Mouse (Mus musculus) spleen, adult 2 months (tissue): ENCODE measurements around the gene Lrrn4cl. TPM values are rescaled to one million over a fixed set of nuclear protein-coding genes. Genes with fewer than 3 reads are reported as not detected.
A peak's percentile ranks its signal among the peaks of the same experiment; 100 is the strongest.
"Not testable (repeated sequence)": the region's sequence is repeated elsewhere in the genome, so short reads cannot be mapped to it uniquely, and the experiment has no call there.

ENCODE experiments used
- DNase-seq, 2 experiments: peaks; one replicate each; pipeline versions ENCODE4 v3.0.0 to v3.0.0-alpha.2; 2012 to 2021; ENCODE audit warnings: low spot score in 2 of 2, low read depth in 1 of 2
- H3K27ac ChIP-seq: fragments of 200-500 bp; 2 replicates; pipeline ENCODE4 v1.5.1; 2012; ENCODE audit warnings: low read length, inconsistent platforms; ENCODE audit not compliant: insufficient read depth
- H3K27me3 ChIP-seq: fragments of 200-500 bp; 2 replicates; pipeline ENCODE4 v1.6.1; 2012; ENCODE audit warnings: mild to moderate bottlenecking, moderate library complexity, low read length, inconsistent platforms; ENCODE audit not compliant: control insufficient read depth, insufficient read depth
- H3K36me3 ChIP-seq: fragments of 200-500 bp; 2 replicates; pipeline ENCODE4 v1.6.1; 2012; ENCODE audit warnings: mild to moderate bottlenecking, low read length, inconsistent platforms; ENCODE audit not compliant: control insufficient read depth, insufficient read depth
- H3K4me1 ChIP-seq: fragments of 200-500 bp; 2 replicates; pipeline ENCODE4 v1.6.1; 2011; ENCODE audit warnings: inconsistent platforms; ENCODE audit not compliant: control insufficient read depth, insufficient read depth, insufficient read length
- H3K4me3 ChIP-seq: fragments of 200-500 bp; 2 replicates; pipeline ENCODE4 v1.5.1; 2011; ENCODE audit warnings: mild to moderate bottlenecking, inconsistent platforms; ENCODE audit not compliant: insufficient read depth, insufficient read length; ENCODE audit errors: extremely low read depth
- CTCF ChIP-seq: fragments of 200-500 bp; IDR thresholded peaks from 2 replicates; pipeline ENCODE4 v1.5.1; 2011; ENCODE audit warnings: mild to moderate bottlenecking, inconsistent platforms; ENCODE audit not compliant: insufficient read depth, insufficient read length, insufficient replicate concordance; ENCODE audit errors: extremely low read depth
- POLR2A ChIP-seq: fragments of 200-500 bp; IDR thresholded peaks from 2 replicates; pipeline ENCODE4 v1.6.1; 2011; ENCODE audit warnings: low read depth, low read length, inconsistent platforms
- WGBS: fragments of 180-500 bp; shearing (Covaris S2); methylation state at CpG from one replicate; pipeline ENCODE4 v1.1.7; 2018; 5-methylcytosine and 5-hydroxymethylcytosine counted together
- polyA plus RNA-seq: library from polyadenylated mRNA; depleted of rRNA; stranded (reverse); fragments of >200 nt; gene quantifications from 2 replicates; pipeline ENCODE4 v1.2.3, GENCODE M21; 2012

Lrrn4cl gene
- polyA plus RNA-seq, 1 experiment = 0.23 TPM

DNA sequence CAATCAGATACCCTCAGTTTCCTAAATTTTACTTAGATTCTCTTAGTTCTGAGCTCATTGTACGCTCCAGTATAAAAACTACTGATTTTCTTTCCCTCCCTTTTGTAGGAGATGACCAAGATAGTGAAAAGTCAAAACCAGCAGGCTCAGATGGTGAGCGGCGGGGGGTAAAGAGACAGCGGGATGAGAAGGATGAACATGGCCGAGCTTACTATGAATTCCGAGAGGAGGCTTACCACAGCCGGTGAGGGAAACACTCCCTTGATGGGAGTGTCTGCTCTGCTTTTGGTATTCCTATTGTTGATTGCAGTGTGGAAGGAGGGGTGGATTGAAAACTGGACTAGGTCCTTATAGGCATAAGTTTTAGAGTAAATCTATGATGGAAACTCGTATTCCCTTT, 27.9 kb upstream of the Lrrn4cl start:
- no peak overlapping the region for H3K4me3 ChIP-seq
- H3K36me3 ChIP-seq = peaks cover 30% of the 10 kb centered on the region
- H3K27ac ChIP-seq = no peak overlapping the region
- WGBS = 88% methylated on average over 8 of the region's 8 CpGs
- TF ChIP-seq POLR2A (no peak), CTCF (no peak)
- no peak for DNase-seq
- peaks cover 7% of the 10 kb centered on the region for H3K4me1 ChIP-seq
- no peaks in the 10 kb centered on the region for H3K27me3 ChIP-seq

DNA sequence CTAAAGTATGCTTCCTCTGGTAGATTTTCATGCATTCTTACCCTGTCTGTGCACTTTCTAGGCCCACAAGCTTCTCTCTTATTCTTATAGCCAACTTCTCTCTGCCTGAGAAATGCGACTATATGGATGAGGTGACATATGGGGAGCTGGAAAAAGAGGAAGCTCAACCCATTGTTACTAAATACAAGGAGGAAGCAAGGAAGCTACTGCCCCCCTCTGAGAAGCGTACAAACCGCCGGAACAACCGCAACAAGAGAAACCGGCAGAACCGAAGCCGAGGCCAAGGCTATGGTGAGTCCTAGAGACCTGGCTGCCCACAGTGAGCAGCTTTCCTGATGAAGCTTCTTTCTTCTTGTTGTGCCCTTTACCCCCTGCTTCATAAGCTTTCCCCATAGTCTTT, 20.9 kb upstream of the Lrrn4cl start, which contains the start of gene AC129217.1:
Gene AC129217.1, plus strand, starts transcription at position 114 of the 400 bp plus-strand sequence.
- Histone ChIP-seq H3K36me3 (peaks cover 74% of the 10 kb centered on the region), H3K27ac (no peak within 1 kb of the TSS), H3K27me3 (no peaks in the 10 kb centered on the region), H3K4me1 (no peaks in the 10 kb centered on the region; the same call in 1 of the 2 replicates), H3K4me3 (no peak within 1 kb of the TSS)
- WGBS = 59% methylated on average over 8 of the region's 8 CpGs
- no peak for DNase-seq
- TF ChIP-seq CTCF (no peak), POLR2A (no peak)

DNA sequence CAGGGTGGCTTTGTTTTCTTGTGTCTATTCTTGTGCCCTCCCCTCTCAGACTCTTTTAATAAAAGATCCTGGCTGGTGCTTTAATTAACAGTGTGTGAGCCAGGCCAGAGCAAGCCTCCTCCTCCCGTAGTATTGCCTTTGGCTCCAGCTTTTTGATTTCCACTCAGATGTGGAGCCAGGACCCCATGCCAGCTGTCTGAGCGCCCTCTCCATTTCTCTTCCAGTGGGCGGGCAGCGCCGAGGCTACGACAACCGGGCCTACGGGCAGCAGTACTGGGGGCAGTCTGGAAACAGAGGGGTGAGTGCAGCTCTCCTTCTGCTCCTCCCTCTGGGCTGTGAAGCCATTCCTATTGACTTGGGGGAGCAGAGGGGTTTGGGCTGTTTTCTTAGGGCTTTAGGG, 19.9 kb upstream of the Lrrn4cl start:
- no peaks in the 10 kb centered on the region; the same call in 1 of the 2 replicates for H3K4me1 ChIP-seq
- H3K27me3 ChIP-seq = no peaks in the 10 kb centered on the region
- TF ChIP-seq CTCF (no peak), POLR2A (no peak)
- no peak overlapping the region for H3K27ac ChIP-seq
- H3K36me3 ChIP-seq = peaks cover 67% of the 10 kb centered on the region
- WGBS = 95% methylated on average over 8 of the region's 8 CpGs
- no peak for DNase-seq
- no peak overlapping the region for H3K4me3 ChIP-seq

DNA sequence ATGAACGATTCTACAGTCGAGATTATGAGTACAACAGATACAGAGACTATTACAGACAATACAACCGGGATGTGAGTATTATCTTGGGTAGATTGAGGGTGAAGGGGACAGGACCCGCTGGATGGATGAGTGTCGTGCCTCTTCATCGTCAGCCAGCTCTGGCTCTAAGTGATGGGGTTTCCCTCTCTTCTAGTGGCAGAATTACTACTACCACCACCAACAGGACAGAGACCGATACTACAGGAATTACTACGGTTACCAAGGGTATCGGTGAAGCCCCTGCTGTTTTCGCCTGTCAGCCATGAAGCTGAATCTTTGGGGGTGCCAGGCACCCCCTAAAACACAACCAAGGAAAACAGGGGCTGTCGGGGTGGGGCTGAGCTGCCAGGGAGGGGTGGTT, 19.3 kb upstream of the Lrrn4cl start:
- no peak for TF ChIP-seq CTCF
- no peak for TF ChIP-seq POLR2A
- WGBS = 93% methylated on average over 11 of the region's 11 CpGs
- no peak overlapping the region for H3K27ac ChIP-seq
- no peak overlapping the region for H3K4me3 ChIP-seq
- no peaks in the 10 kb centered on the region; the same call in 1 of the 2 replicates for H3K4me1 ChIP-seq
- H3K36me3 ChIP-seq = peaks cover 63% of the 10 kb centered on the region
- DNase-seq = no peak
- no peaks in the 10 kb centered on the region for H3K27me3 ChIP-seq

DNA sequence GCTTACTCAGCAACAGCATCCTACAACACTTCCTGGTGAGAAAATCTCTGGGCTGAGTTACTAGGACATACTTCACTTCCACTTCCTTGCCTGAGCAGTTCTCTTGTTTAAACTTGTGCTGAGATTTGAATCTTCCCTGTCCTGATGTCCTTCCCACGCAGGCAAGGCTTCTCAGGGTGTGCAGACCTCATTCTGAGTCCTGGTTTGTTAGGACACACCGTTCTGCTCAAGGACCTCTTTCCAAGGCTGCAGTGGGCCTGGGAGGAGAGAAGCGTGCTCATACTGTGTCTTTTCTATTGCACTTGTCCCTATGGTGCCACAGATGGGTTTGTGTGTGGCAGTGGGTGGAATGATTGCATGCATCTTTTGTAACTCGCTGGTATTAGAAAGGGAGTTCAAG, 17.6 kb upstream of the Lrrn4cl start:
- Histone ChIP-seq H3K4me1 (peaks cover under 1% of the 10 kb centered on the region; the same call in 1 of the 2 replicates), H3K36me3 (peaks cover 55% of the 10 kb centered on the region), H3K27me3 (no peaks in the 10 kb centered on the region), H3K27ac (no peak overlapping the region), H3K4me3 (no peak overlapping the region)
- 93% methylated on average over 4 of the region's 4 CpGs for WGBS
- TF ChIP-seq CTCF = no peak
- TF ChIP-seq POLR2A = no peak
- DNase-seq = no peak

DNA sequence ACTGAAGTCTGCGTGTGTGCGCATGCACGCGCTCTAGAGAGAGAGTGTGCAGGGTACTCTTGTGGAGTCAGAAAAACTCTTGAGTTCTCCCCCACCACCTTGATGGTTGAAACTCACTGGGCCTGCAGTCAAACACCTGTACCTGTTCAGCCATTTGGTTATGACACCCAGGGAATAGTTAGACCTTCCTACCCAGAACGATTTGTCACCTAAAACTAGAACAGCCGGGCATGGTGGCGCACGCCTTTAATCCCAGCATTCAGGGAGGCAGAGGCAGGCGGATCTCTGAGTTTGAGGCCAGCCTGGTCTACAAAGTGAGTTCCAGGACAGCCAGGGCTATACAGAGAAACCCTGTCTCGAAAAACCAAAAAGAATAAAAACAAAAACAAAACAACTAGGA, 14.2 kb upstream of the Lrrn4cl start:
- H3K4me1 ChIP-seq, H3K27ac ChIP-seq, H3K27me3 ChIP-seq, H3K4me3 ChIP-seq, DNase-seq: not testable (repeated sequence)
- H3K36me3 ChIP-seq = peaks cover 24% of the 10 kb centered on the region
- WGBS = 98% methylated on average over 10 of the region's 10 CpGs

DNA sequence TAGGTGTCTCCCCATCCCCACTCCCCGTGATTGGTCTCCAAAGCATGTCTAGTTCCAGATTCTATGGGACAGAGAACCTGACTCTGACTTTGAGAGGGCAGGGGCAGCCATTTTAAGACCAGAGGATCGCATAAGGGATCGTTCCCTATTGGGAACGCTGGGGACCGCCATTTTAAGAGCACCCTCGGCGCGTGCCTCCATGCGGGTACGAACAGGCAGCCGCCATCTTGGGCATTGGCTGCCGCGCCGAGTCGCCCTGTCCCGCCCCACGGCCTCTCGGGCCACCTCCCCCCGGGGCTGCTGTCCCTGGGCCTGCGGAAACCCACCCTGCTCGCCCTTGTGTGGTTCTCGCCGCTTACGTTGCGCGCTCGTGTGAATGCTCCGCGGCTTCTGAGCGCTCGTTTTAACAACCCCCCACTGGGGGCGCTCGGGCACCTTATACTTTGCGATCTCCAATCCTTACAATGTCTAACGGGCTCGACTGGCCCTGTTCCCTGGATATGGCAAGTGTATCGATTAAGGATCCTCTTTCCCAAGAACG, 13.2 kb upstream of the Lrrn4cl start, which contains the start of gene Bscl2:
Gene Bscl2, plus strand, starts transcription at position 217 of the 541 bp plus-strand sequence.
- H3K4me1 ChIP-seq = peaks cover 10% of the 10 kb centered on the region; the same call in 1 of the 2 replicates
- peak within 1 kb of the TSS; percentile 89 for H3K27ac ChIP-seq
- peaks cover 15% of the 10 kb centered on the region for H3K36me3 ChIP-seq
- TF ChIP-seq POLR2A (peak; percentile 23; the same call in 1 of the 2 replicates), CTCF (peak; percentile 13; the same call in 1 of the 2 replicates)
- peak within 1 kb of the TSS; percentile 69 for H3K4me3 ChIP-seq
- DNase-seq = peak; percentile 69 to 74
- no peaks in the 10 kb centered on the region for H3K27me3 ChIP-seq
- WGBS = 2% methylated on average over 38 of the region's 38 CpGs
